Mouse (Mus musculus) embryonic fibroblast, embryonic 13.5 days (primary cell): ENCODE results near the gene Ywhag. TPM values are rescaled to one million over a fixed set of nuclear protein-coding genes. Genes with fewer than 3 reads are reported as not detected.

Source experiments
- H3K27ac ChIP-seq: 2 replicates; pipeline ENCODE4 v1.5.1; 2012; ENCODE audit warnings: low read length, control low read depth, inconsistent platforms; ENCODE audit not compliant: insufficient read depth
- H3K4me1 ChIP-seq: 2 replicates; pipeline ENCODE4 v1.6.1; 2011; ENCODE audit warnings: low read length; ENCODE audit not compliant: control insufficient read depth, insufficient read depth
- H3K4me3 ChIP-seq: 2 replicates; pipeline ENCODE4 v1.5.1; 2011; ENCODE audit warnings: mild to moderate bottlenecking, control low read depth, low read length; ENCODE audit not compliant: insufficient read depth
- CTCF ChIP-seq: IDR thresholded peaks from 2 replicates; pipeline ENCODE4 v1.5.1; 2011; ENCODE audit warnings: mild to moderate bottlenecking, control low read depth, low read length, moderate library complexity, borderline replicate concordance; ENCODE audit not compliant: insufficient read depth
- POLR2A ChIP-seq: IDR thresholded peaks from 2 replicates; pipeline ENCODE4 v1.6.1; 2011; ENCODE audit warnings: low read depth, mild to moderate bottlenecking, control low read depth, low read length, moderate library complexity
- polyA plus RNA-seq: library from polyadenylated mRNA; stranded (reverse); fragments of >200 nt; gene quantifications from 2 replicates; pipeline ENCODE4 v1.2.4, GENCODE M21; 2011; ENCODE audit warnings: low read depth; ENCODE audit not compliant: missing spikeins, insufficient read length

The Ywhag gene
- polyA plus RNA-seq, 1 experiment = 255 TPM

DNA sequence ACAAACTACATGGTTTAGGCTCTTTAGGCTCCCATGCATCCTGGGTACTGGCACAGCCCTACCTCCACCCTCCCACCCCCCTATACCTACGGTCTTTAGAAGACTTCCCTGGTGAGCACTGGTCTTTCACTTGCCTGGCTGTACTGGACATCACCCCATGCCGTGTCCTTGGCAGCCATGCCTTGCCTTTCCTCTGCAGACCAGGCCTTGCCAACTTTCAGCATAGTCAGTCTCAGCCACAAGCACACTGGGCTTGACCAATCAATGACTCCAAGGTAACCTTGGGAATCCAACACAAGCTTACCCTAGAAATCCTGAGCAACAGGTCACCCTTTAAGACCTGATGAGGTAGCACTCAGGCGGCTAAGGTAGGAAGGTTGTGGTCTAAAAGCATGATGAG lies 17.8 kb downstream of the Ywhag start:
- no peak overlapping the region for H3K27ac ChIP-seq
- TF ChIP-seq CTCF (no peak), POLR2A (no peak)
- no peak overlapping the region for H3K4me3 ChIP-seq
- H3K4me1 ChIP-seq = peaks cover 16% of the 10 kb centered on the region

DNA sequence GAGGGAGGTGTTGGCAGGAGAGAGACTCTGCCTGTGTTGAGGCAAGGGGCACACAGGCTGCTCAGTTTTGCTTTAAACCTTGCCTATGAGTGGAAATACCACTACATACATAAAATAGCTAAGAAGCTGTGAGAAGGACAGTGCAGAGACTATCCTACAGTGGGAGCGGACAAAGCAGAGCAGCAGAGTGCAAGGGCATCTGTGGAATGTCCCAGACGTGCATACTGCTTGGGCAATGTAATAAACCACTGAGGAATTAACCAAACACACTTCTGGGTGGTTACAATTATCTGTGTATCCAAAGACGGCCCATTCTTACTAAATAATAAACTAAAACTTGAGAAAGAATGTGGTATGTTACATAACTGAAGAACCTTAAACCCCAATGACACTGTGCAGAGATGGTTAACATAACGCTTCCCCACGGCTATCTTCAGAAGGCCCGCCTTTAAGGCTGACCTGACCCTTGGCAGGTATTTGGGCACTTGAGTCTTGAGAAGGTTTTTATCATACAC lies 18.3 kb downstream of the Ywhag start:
- Histone ChIP-seq H3K4me1 (peaks cover 20% of the 10 kb centered on the region), H3K4me3 (no peak overlapping the region), H3K27ac (no peak overlapping the region)
- TF ChIP-seq POLR2A = no peak
- no peak for TF ChIP-seq CTCF

DNA sequence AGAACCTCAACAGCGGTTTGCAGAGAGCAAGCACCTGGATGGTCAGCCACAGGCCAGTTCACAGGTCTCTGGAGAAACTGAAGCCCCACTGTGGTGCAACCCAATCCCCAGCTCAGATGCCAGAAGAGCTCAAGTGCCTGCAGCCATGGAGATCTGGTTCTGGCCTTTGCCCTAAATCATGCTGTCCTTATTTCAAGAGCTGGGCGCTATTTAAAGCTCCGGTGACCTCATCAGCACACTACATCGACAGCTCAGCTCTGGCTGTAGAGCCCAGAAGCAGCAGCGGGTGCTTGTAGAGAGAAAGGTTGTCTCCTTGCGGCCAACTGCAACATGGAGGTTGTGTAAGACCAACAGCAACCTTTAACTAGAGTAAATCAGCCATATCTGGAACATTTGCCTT lies 20.3 kb downstream of the Ywhag start:
- no peak for TF ChIP-seq CTCF
- no peak overlapping the region for H3K4me3 ChIP-seq
- H3K4me1 ChIP-seq = peaks cover 20% of the 10 kb centered on the region
- H3K27ac ChIP-seq = no peak overlapping the region

DNA sequence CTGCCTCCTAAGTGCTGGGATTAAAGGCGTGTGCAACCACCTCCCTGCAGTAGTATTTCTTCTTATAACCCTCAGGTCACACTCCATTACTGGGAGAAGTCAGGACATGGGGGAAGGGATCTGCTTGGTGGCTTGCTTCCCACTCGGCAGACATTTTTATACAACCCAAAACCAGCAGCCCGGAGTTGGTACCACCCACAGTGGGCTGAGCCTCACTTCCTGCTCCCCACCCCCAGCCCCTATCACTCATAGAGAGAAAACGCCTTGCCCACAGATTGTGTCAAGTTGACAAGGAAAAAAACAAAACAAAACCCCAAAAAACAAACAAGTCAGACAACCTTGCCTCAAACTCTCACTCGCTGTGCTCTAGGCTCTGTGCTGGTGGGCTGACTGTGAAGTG lies 21.2 kb downstream of the Ywhag start:
- H3K4me3 ChIP-seq = no peak overlapping the region
- no peak overlapping the region for H3K27ac ChIP-seq
- peaks cover 15% of the 10 kb centered on the region for H3K4me1 ChIP-seq
- TF ChIP-seq POLR2A = no peak

DNA sequence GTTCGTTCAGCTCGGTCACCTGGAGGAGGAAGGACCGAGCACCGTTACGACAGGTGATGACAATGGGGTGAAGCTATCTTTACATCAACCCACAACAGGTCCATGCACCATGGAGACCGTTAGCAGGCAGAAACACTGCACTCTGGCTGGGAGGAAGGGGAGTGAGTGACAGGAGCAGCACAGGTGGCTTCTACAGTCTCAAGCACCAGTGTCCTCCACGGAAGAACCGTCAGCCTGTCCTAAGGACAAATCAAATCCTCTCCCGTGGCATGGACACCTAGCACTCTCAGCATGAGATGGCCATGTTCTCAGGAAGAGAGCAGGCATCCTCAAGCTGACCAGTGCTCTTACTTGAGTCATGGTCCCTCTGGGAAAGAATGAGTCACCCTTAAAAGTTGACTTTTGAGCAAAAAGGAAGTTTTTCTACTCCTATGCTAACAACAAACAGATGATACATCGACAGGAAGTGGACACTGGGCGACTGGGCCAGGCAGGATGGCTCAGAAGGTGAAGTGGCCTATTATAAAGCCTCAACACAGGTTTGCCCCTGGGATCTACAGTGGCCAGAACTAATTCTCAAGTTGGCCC lies 22.7 kb downstream of the Ywhag start:
- Histone ChIP-seq H3K4me3 (no peak overlapping the region), H3K4me1 (peaks cover 15% of the 10 kb centered on the region), H3K27ac (peak overlapping the region; percentile 7; the same call in 1 of the 2 replicates)
- TF ChIP-seq CTCF (no peak), POLR2A (no peak)

DNA sequence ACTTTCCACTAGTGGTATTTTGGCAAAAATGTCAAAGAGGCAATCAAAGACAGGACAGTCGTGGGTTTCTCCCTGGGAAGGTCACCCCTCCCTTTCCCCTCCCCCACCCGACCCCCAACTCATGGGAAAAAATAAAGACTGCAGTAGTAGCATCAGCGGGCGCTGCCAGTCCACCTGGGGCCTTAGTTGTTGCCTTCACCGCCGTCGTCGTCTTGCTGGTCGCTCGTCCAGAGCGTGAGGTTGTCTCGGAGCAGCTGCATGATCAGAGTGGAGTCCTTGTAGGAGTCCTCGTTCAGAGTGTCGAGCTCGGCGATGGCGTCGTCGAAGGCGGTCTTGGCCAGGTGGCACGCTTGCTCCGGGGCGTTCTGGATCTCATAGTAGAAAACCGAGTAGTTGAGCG lies 23.6 kb downstream of the Ywhag start:
- peaks cover 17% of the 10 kb centered on the region for H3K4me1 ChIP-seq
- no peak overlapping the region for H3K27ac ChIP-seq
- no peak overlapping the region for H3K4me3 ChIP-seq
- no peak for TF ChIP-seq CTCF
- TF ChIP-seq POLR2A = no peak

DNA sequence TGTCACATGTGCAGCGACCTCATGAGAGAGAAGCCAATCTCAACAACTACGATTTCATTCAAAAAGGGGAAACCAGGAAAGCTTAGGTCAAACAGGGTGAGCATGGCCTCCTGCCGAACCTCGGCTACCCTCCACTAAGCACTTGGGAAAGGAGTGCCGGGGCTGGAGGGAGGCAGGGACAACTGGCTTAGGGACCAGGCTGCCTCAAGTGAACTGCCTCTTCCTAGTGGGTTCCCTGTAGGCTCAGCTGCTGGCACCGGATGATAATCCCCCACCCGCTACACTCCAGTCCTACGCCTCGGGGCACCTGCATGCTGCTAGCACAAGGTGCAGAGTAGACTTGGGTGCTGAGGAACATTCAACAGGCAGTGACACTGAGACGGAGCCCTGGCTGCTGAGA lies 24.8 kb downstream of the Ywhag start:
- no peak overlapping the region for H3K4me3 ChIP-seq
- no peak overlapping the region for H3K27ac ChIP-seq
- peaks cover 17% of the 10 kb centered on the region for H3K4me1 ChIP-seq
- TF ChIP-seq POLR2A (no peak), CTCF (no peak)

DNA sequence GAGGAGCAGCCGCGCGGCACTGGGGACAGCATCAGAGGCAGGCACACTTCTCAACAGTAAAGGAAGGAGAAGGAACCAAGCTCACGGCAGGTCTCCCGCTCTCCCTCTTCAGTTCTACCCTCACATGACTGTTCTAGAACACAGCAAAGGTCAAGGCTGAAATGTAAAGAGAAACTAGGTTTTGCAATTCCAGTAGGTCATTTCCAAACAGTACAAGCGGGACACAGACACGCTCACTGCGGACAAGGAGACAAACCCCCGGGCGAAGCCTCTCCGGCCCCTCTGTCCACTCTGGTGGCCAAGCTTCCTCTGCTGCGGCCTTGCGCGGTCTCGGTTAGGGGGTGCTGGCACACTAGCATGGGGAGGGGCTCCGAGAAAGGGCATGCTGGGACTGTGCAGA lies 25.4 kb downstream of the Ywhag start:
- H3K4me1 ChIP-seq = peaks cover 12% of the 10 kb centered on the region
- H3K4me3 ChIP-seq = no peak overlapping the region
- H3K27ac ChIP-seq = no peak overlapping the region
- TF ChIP-seq POLR2A = no peak
- TF ChIP-seq CTCF = no peak

DNA sequence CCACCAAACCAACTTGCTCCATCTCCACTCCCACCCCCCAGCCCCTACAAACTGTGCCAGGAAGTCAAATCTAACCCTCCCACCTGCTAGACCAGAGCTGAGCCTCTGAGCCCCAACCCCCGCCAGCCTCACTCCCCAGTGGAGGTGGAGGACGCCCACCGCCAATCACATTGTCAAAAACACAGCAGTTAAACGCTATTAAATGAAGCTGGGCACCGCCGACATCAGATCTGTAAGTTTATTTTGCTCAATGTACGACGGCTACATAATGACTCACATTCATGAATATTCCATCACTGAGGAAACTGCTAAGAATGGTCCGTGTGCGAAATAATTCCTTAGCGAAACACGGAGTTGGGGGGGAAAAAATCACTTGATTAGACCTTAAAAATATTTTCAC lies 26.2 kb downstream of the Ywhag start:
- Histone ChIP-seq H3K4me3 (no peak overlapping the region), H3K27ac (no peak overlapping the region), H3K4me1 (peaks cover 12% of the 10 kb centered on the region)
- TF ChIP-seq POLR2A (no peak), CTCF (no peak)

DNA sequence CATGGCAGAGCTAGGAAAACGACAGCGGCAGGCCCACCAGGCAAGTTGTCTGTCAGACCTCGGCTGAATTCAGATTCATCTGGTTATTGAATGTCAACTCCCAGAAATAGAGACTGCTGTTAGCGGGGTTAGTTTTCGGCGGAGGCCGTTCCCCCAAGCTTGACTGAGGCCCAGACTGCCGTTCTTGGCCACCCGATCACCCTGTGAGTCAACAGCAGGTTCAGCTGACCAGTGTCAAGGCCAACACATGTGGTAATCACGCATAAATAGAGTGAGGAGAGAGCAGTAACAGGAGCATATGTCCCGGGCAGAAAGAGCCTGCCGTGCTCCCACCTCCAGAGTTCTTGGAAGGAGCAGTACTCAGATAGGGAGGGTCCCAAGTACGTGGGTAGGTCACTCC lies 27.2 kb downstream of the Ywhag start:
- no peak for TF ChIP-seq CTCF
- TF ChIP-seq POLR2A = no peak
- H3K4me1 ChIP-seq = peaks cover 11% of the 10 kb centered on the region
- no peak overlapping the region for H3K4me3 ChIP-seq
- no peak overlapping the region for H3K27ac ChIP-seq

DNA sequence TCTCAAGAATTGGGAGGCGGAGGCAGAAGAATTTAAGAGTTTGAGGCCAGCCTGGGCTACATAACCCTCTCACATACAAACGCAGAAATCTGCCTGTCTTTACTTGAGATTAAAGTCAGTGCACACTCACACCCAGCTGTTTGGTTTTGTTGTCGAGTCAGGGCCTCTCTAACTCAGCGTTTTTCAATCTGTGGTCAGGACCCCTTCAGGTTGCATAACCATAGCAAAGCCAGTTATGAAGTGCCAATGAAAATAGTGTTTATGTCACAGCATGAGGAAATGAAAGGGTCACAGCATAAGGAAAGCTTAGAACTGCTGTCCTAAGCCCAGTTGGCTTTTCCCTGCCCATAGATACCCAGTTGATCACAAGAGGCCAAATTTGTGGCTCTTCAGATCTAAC lies 27.6 kb downstream of the Ywhag start:
- Histone ChIP-seq H3K4me1 (peaks cover 8% of the 10 kb centered on the region), H3K27ac (no peak overlapping the region), H3K4me3 (no peak overlapping the region)
- TF ChIP-seq CTCF (no peak), POLR2A (no peak)
